Mouse (Mus musculus) liver, embryonic 18 days (tissue): ENCODE results near the gene Zfp607a. TPM values are rescaled to one million over a fixed set of nuclear protein-coding genes. Genes with fewer than 3 reads are reported as not detected.

Source experiments
- polyA plus RNA-seq: library from polyadenylated mRNA; depleted of rRNA; stranded (reverse); fragments of >200 nt; gene quantifications from 2 replicates; pipeline ENCODE4 v1.2.3, GENCODE M21; 2012; rRNA removed

Zfp607a gene
- 0.60 and 0.63 TPM in 2 replicates for polyA plus RNA-seq

DNA sequence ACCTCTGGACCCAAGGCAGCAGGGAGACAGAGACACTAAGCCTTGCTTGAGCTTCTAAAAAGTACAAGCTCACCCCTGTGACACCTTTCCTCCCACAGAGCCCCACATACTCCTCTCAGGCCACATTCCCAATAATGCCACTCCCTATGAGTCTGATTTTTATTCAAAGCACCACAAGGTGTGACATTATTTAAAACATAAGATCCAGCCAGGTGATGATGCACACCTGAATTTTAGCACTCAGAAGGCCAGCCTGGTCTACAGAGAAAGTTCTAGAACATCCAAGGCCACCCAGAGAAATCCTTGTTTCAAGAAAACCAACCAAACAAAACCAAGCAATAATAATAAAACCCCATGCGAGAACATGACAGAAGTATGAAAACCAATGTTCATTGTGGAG lies at the start of gene Zfp607a:
TSS of gene Zfp607a (plus strand) at position 301 of the 400 bp plus-strand sequence.

GRCm38 (mm10) chr7:27838323-27839249 lies 18.7 kb upstream of the Zfp607a start, which contains the start of gene Zfp59:
Gene Zfp59, plus strand, starts transcription at chr7:27838607.

DNA sequence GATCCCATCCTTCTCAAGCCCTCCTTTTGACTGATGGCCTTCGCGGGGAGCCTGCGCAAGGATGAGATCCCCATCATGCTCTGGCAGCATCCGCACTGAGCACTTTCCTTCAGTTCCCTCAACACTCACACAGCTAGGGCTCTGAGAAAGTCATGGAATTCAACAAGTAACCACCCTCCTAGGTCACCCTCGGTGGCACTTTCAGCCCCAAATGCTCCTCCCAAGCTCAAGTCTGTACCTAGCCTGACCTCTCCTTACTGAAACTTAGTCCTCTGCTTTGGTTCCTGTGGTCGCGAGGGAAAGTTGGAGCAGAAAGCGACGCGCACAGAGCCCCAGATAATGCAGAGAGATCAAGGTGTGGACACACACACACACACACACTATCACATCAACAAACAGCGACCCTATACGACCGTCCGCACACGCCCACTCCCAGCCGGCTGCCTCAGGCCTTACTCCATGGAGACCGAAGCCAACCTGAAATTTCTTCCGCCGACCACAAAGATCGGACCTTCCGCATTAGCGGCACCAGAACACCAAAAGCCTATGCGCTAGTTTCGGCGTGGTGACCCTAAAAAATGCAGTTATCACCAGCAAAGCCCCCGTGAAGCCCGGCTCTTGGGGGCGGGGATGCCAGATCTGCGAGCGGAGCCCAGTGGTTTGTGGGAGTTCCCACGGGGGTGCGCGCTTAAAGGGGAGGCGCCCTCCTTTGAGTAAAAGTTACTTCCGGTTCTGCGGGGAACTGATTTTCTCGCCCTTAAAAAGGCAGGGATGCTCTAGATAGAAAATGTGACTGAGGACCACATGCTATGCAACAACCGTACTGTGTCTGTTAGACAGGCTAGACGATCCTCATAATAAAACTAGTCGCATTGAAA lies 71.7 kb downstream of the Zfp607a start, which contains the start of gene Zfp974:
TSS of gene Zfp974 (minus strand) at position 643 of the 878 bp plus-strand sequence.

Other genes with a start within 250 kb of the Zfp607a start
- not detected in 2 replicates for gene Ttc9b, start 203.6 kb upstream of the Zfp607a start, polyA plus RNA-seq
- 4.6 and 5.2 TPM in 2 replicates for gene Map3k10, start 182.9 kb upstream of the Zfp607a start, polyA plus RNA-seq
- gene Zfp607b, start 168.2 kb upstream of the Zfp607a start, polyA plus RNA-seq = 0.24 and 0.30 TPM in 2 replicates
- gene Zfp60, start 126.1 kb upstream of the Zfp607a start, polyA plus RNA-seq = 1.3 and 1.4 TPM in 2 replicates
- 0.77 and 0.79 TPM in 2 replicates for gene Zfp626, start 50.3 kb upstream of the Zfp607a start, polyA plus RNA-seq
- gene Zfp59, start 18.9 kb upstream of the Zfp607a start, polyA plus RNA-seq = 0.78 and 0.82 TPM in 2 replicates
- 0.73 and 0.93 TPM in 2 replicates for gene Zfp974, start 71.9 kb downstream of the Zfp607a start, polyA plus RNA-seq
- gene Zfp780b, start 121.6 kb downstream of the Zfp607a start, polyA plus RNA-seq = 1.3 TPM in 2 replicates
- 0.45 and 0.56 TPM in 2 replicates for gene Zfp850, start 156.6 kb downstream of the Zfp607a start, polyA plus RNA-seq
- 68.3 and 74.1 TPM in 2 replicates for gene Psmc4, start 192.6 kb downstream of the Zfp607a start, polyA plus RNA-seq
- gene Fcgbp, start 213.7 kb downstream of the Zfp607a start, polyA plus RNA-seq = 0.07 and 0.29 TPM in 2 replicates